Mouse (Mus musculus): ENCODE measurements around the gene Gm20388. TPM values are rescaled to one million over a fixed set of nuclear protein-coding genes. Genes with fewer than 3 reads are reported as not detected.

The Gm20388 gene
- polyA plus RNA-seq, 1 experiment, result 18.7 TPM

GRCm38 (mm10) chr8:122296173-122297001, 2385.7 kb downstream of the Gm20388 start:
- TF ChIP-seq POLR2A (IDR thresholded peaks at IDR 0.05; ENCODE audit: borderline replicate concordance, insufficient read depth, low read length) (no peak), CTCF (IDR thresholded peaks at IDR 0.05; ENCODE audit: borderline replicate concordance, insufficient read depth, low read depth, low read length) (no peak)
- Histone ChIP-seq H3K4me1 (ENCODE audit: control insufficient read depth, insufficient read depth, low read length) (peaks cover 21% of the 10 kb centered on the region), H3K4me3 (replicated peaks; ENCODE audit: insufficient read depth, low read depth, low read length) (no peak overlapping the region), H3K27me3 (ENCODE audit: control insufficient read depth, insufficient read depth, low read length) (no peaks in the 10 kb centered on the region), H3K27ac (ENCODE audit: insufficient read depth, low read length) (peak overlapping the region; percentile 15; the same call in 1 of the 2 replicates)
- DNase-seq, result peak; percentile 77 to 83
- 34% methylated on average over 24 of the region's 24 CpGs for WGBS

GRCm38 (mm10) chr8:122299581-122300254, 2389.1 kb downstream of the Gm20388 start:
- Histone ChIP-seq H3K27me3 (ENCODE audit: control insufficient read depth, insufficient read depth, low read length) (no peaks in the 10 kb centered on the region), H3K27ac (ENCODE audit: insufficient read depth, low read length) (no peak overlapping the region), H3K4me3 (replicated peaks; ENCODE audit: insufficient read depth, low read depth, low read length) (no peak overlapping the region), H3K4me1 (ENCODE audit: control insufficient read depth, insufficient read depth, low read length) (peaks cover 20% of the 10 kb centered on the region)
- no peak for TF ChIP-seq CTCF (IDR thresholded peaks at IDR 0.05; ENCODE audit: borderline replicate concordance, insufficient read depth, low read depth, low read length)
- no peak for TF ChIP-seq POLR2A (IDR thresholded peaks at IDR 0.05; ENCODE audit: borderline replicate concordance, insufficient read depth, low read length)
- no peak for DNase-seq
- WGBS, result 81% methylated on average over 16 of the region's 16 CpGs

- no peak for DNase-seq
- 75% methylated on average over 13 of the region's 13 CpGs for WGBS
- Histone ChIP-seq H3K4me1 (ENCODE audit: control insufficient read depth, insufficient read depth, low read length) (peaks cover 10% of the 10 kb centered on the region), H3K4me3 (replicated peaks; ENCODE audit: insufficient read depth, low read depth, low read length) (no peak overlapping the region), H3K27ac (ENCODE audit: insufficient read depth, low read length) (no peak overlapping the region), H3K27me3 (ENCODE audit: control insufficient read depth, insufficient read depth, low read length) (no peaks in the 10 kb centered on the region)
- TF ChIP-seq CTCF (IDR thresholded peaks at IDR 0.05; ENCODE audit: borderline replicate concordance, insufficient read depth, low read depth, low read length) (no peak), POLR2A (IDR thresholded peaks at IDR 0.05; ENCODE audit: borderline replicate concordance, insufficient read depth, low read length) (no peak)
Observed at GRCm38 (mm10) chr8:122301081-122301480, 2390.4 kb downstream of the Gm20388 start.

- Histone ChIP-seq H3K27me3 (ENCODE audit: control insufficient read depth, insufficient read depth, low read length) (no peaks in the 10 kb centered on the region), H3K4me3 (replicated peaks; ENCODE audit: insufficient read depth, low read depth, low read length) (no peak overlapping the region), H3K27ac (ENCODE audit: insufficient read depth, low read length) (no peak overlapping the region), H3K4me1 (ENCODE audit: control insufficient read depth, insufficient read depth, low read length) (peaks cover 2% of the 10 kb centered on the region; the same call in 1 of the 2 replicates)
- WGBS, result 61% methylated on average over 5 of the region's 5 CpGs
- no peak for TF ChIP-seq CTCF (IDR thresholded peaks at IDR 0.05; ENCODE audit: borderline replicate concordance, insufficient read depth, low read depth, low read length)
- no peak for TF ChIP-seq POLR2A (IDR thresholded peaks at IDR 0.05; ENCODE audit: borderline replicate concordance, insufficient read depth, low read length)
- no peak for DNase-seq
Observed at GRCm38 (mm10) chr8:122301866-122302265, 2391.2 kb downstream of the Gm20388 start.

GRCm38 (mm10) chr8:122303451-122303850, 2392.8 kb downstream of the Gm20388 start:
- no peak overlapping the region for H3K27ac ChIP-seq (ENCODE audit: insufficient read depth, low read length)
- TF ChIP-seq CTCF (IDR thresholded peaks at IDR 0.05; ENCODE audit: borderline replicate concordance, insufficient read depth, low read depth, low read length) (no peak), POLR2A (IDR thresholded peaks at IDR 0.05; ENCODE audit: borderline replicate concordance, insufficient read depth, low read length) (no peak)
- WGBS, result 85% methylated on average over 6 of the region's 6 CpGs
- no peaks in the 10 kb centered on the region for H3K27me3 ChIP-seq (ENCODE audit: control insufficient read depth, insufficient read depth, low read length)
- no peak overlapping the region for H3K4me3 ChIP-seq (replicated peaks; ENCODE audit: insufficient read depth, low read depth, low read length)
- DNase-seq, result no peak
- peaks cover 10% of the 10 kb centered on the region for H3K4me1 ChIP-seq (ENCODE audit: control insufficient read depth, insufficient read depth, low read length)

GRCm38 (mm10) chr8:122304058-122304457, 2393.4 kb downstream of the Gm20388 start:
- peaks cover 10% of the 10 kb centered on the region for H3K4me1 ChIP-seq (ENCODE audit: control insufficient read depth, insufficient read depth, low read length)
- H3K27ac ChIP-seq (ENCODE audit: insufficient read depth, low read length), result no peak overlapping the region
- no peak for DNase-seq
- H3K4me3 ChIP-seq (replicated peaks; ENCODE audit: insufficient read depth, low read depth, low read length), result no peak overlapping the region
- H3K27me3 ChIP-seq (ENCODE audit: control insufficient read depth, insufficient read depth, low read length), result no peaks in the 10 kb centered on the region
- 57% methylated on average over 3 of the region's 3 CpGs for WGBS
- TF ChIP-seq CTCF (IDR thresholded peaks at IDR 0.05; ENCODE audit: borderline replicate concordance, insufficient read depth, low read depth, low read length) (no peak), POLR2A (IDR thresholded peaks at IDR 0.05; ENCODE audit: borderline replicate concordance, insufficient read depth, low read length) (no peak)

GRCm38 (mm10) chr8:122306660-122307399, 2396.2 kb downstream of the Gm20388 start:
- 77% methylated on average over 26 of the region's 26 CpGs for WGBS

More at GRCm38 (mm10) chr8:122306660-122307399, 2396.2 kb downstream of the Gm20388 start:
- DNase-seq, result no peak
- Histone ChIP-seq H3K27ac (ENCODE audit: insufficient read depth, low read length) (no peak overlapping the region), H3K4me1 (ENCODE audit: control insufficient read depth, insufficient read depth, low read length) (peaks cover 10% of the 10 kb centered on the region), H3K27me3 (ENCODE audit: control insufficient read depth, insufficient read depth, low read length) (no peaks in the 10 kb centered on the region), H3K4me3 (replicated peaks; ENCODE audit: insufficient read depth, low read depth, low read length) (no peak overlapping the region)
- TF ChIP-seq POLR2A (IDR thresholded peaks at IDR 0.05; ENCODE audit: borderline replicate concordance, insufficient read depth, low read length) (no peak), CTCF (IDR thresholded peaks at IDR 0.05; ENCODE audit: borderline replicate concordance, insufficient read depth, low read depth, low read length) (no peak)
